Mouse (Mus musculus) kidney, embryonic 14.5 days (tissue): ENCODE measurements around the gene Mrps14. TPM values are rescaled to one million over a fixed set of nuclear protein-coding genes. Genes with fewer than 3 reads are reported as not detected.

Experiments
- ATAC-seq: fragments of 200-750 bp; cut with Nextera tagmentation; 2 replicates; pipeline ENCODE4 v1.8.0; 2017; ENCODE audit warnings: moderate number of reproducible peaks, mild to moderate bottlenecking, moderate TSS enrichment, moderate library complexity; ENCODE audit not compliant: low FRiP score, low TSS enrichment
- H3K27ac ChIP-seq: fragments of 300-500 bp; sonication (generic); 2 replicates; pipeline ENCODE4 v1.5.1; 2014; ENCODE audit warnings: low read depth, mild to moderate bottlenecking, low read length, moderate library complexity, mixed read lengths
- H3K27me3 ChIP-seq: fragments of 300-500 bp; sonication (generic); 2 replicates; pipeline ENCODE4 v1.6.1; 2014; ENCODE audit warnings: mild to moderate bottlenecking, low read length; ENCODE audit not compliant: control insufficient read depth, insufficient read depth
- H3K36me3 ChIP-seq: fragments of 300-500 bp; sonication (generic); 2 replicates; pipeline ENCODE4 v1.6.1; 2014; ENCODE audit warnings: low read length, mixed read lengths; ENCODE audit not compliant: control insufficient read depth, insufficient read depth
- H3K4me1 ChIP-seq: fragments of 300-500 bp; sonication (generic); 2 replicates; pipeline ENCODE4 v1.6.1; 2014; ENCODE audit warnings: low read length, mixed read lengths; ENCODE audit not compliant: control insufficient read depth, insufficient read depth
- H3K4me2 ChIP-seq: fragments of 300-500 bp; sonication (generic); replicated peaks from 2 replicates; pipeline ENCODE4 v1.6.1; 2014; ENCODE audit warnings: low read depth, mild to moderate bottlenecking, low read length
- H3K4me3 ChIP-seq: fragments of 300-500 bp; sonication (generic); 2 replicates; pipeline ENCODE4 v1.5.1; 2014; ENCODE audit warnings: mild to moderate bottlenecking, low read length
- H3K9ac ChIP-seq: fragments of 300-500 bp; sonication (generic); 2 replicates; pipeline ENCODE4 v1.6.1; 2014; ENCODE audit warnings: low read depth, mild to moderate bottlenecking, low read length, moderate library complexity
- H3K9me3 ChIP-seq: fragments of 300-500 bp; sonication (generic); 2 replicates; pipeline ENCODE4 v1.6.1; 2016; ENCODE audit warnings: low read length; ENCODE audit not compliant: control insufficient read depth
- WGBS: fragments of 180-500 bp; shearing (Covaris S2); extraction: QIAGEN DNeasy Blood & Tissue Kit; methylation state at CpG from one replicate; pipeline ENCODE4 v1.1.7; 2014; 5-methylcytosine and 5-hydroxymethylcytosine counted together
- polyA plus RNA-seq: library from polyadenylated mRNA; unstranded; fragments of >200 nt; fragmentation: Nextera tagmentation; extraction: Ambion mirVana; gene quantifications from 2 replicates; pipeline ENCODE4 v1.2.1, GENCODE M21; 2014

The Mrps14 gene
- 250 and 358 TPM in 2 replicates for polyA plus RNA-seq

- WGBS = 6% methylated on average over 31 of the region's 31 CpGs
- H3K4me2 ChIP-seq = peak within 1 kb of the TSS; percentile 79
- no peaks in the 10 kb centered on the region for H3K27me3 ChIP-seq
- H3K4me3 ChIP-seq = peak within 1 kb of the TSS; percentile 92
- peak; percentile 100 for ATAC-seq
- H3K4me1 ChIP-seq = 0 out of 2 replicates have a peak, but pooled peaks cover 3% of the 10 kb centered on the region
- H3K27ac ChIP-seq = peak within 1 kb of the TSS; percentile 73; the same call in 1 of the 2 replicates
- peak within 1 kb of the TSS; percentile 86 for H3K9ac ChIP-seq
- H3K9me3 ChIP-seq = no peaks in the 10 kb centered on the region
- peaks cover 23% of the 10 kb centered on the region for H3K36me3 ChIP-seq
These were observed at the start of gene Mrps14 for GRCm38 (mm10) chr1:160194529-160195336. Gene Mrps14, plus strand, starts transcription at chr1:160195215.

DNA sequence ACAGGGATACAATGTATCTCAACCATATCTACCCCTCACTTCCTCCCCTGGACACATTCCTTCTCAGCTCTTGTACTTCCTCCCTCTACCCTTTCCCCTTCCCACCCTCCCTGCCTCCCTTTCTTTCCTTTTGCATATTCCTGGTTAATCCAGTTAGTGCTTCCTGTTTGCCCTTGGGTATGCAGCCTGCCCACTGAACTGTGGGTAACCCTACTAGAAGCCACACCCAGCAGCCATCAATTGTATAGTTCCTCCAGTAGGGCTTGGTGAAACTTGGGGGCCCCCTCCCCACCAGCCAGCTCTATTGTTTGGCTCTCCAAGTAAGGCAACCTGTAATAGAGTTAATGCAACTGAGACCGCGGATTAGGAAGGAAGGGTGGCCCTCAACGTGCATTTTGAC, 49.4 kb upstream of the Mrps14 start:
- Histone ChIP-seq H3K36me3 (no peaks in the 10 kb centered on the region), H3K27me3 (no peaks in the 10 kb centered on the region), H3K4me3 (no peak overlapping the region), H3K4me2 (no peak overlapping the region), H3K4me1 (no peaks in the 10 kb centered on the region), H3K27ac (no peak overlapping the region), H3K9ac (no peak overlapping the region), H3K9me3 (no peaks in the 10 kb centered on the region)
- 70% methylated on average over 3 of the region's 3 CpGs for WGBS
- no peak for ATAC-seq

DNA sequence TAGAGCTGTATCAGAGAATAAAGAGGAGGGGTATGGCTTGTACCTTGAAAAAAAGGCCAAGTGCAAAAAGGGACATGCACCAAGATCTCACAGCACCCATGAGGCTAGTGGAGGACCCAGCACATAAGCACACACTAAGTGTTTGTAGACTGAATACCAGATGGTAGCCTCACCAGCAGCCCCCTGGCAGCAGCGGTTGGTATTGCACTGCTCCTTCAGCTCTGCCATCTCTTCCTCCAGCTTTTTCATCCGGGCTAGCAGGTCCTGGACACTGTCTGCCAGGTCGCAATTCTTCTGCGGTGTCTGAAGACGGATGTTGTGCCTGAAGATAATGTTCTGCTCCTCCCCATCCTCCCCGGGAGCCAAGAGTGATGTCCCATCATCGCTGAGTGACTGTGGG, 47.7 kb upstream of the Mrps14 start:
- Histone ChIP-seq H3K9ac (no peak overlapping the region), H3K4me3 (no peak overlapping the region), H3K27me3 (no peaks in the 10 kb centered on the region), H3K27ac (no peak overlapping the region), H3K9me3 (no peaks in the 10 kb centered on the region), H3K4me1 (no peaks in the 10 kb centered on the region), H3K4me2 (no peak overlapping the region), H3K36me3 (no peaks in the 10 kb centered on the region)
- ATAC-seq = no peak
- 85% methylated on average over 7 of the region's 7 CpGs for WGBS

DNA sequence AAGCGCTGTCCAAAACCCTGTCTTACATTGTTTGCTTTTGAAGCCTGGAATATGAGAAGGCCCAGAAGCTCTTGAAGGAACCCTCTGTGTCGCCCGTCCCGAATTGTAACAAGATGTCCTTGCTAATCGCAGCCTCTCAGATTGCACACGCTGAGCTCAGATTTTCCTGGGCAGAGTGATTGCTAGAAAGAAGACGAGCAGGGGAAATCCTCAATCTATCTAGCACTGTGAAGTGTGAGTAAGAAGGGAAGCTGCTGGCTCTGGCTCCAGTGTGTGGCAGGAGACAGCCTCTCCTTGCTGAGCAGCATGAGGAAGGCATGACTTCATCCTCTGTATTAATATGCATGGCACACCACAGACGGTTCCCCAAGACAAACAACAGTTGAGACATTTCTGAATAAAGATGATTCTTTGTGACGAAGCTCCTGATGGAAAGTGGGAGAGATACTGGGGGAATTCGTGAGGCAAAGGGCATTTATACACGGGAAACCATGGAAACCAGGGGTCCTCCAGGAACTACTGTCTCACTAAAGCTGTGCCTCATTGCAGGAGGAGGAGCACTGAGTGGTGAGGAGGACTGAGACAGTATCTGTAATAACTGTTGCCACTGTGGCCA, 45.6 kb upstream of the Mrps14 start:
- H3K4me1 ChIP-seq = no peaks in the 10 kb centered on the region
- no peak overlapping the region for H3K9ac ChIP-seq
- no peak overlapping the region for H3K27ac ChIP-seq
- no peaks in the 10 kb centered on the region for H3K36me3 ChIP-seq
- ATAC-seq = 0 out of 2 replicates have a peak, but pooled peaks have one; percentile 16
- 40% methylated on average over 11 of the region's 11 CpGs for WGBS
- no peak overlapping the region for H3K4me3 ChIP-seq
- no peaks in the 10 kb centered on the region for H3K9me3 ChIP-seq
- no peaks in the 10 kb centered on the region for H3K27me3 ChIP-seq
- H3K4me2 ChIP-seq = no peak overlapping the region

DNA sequence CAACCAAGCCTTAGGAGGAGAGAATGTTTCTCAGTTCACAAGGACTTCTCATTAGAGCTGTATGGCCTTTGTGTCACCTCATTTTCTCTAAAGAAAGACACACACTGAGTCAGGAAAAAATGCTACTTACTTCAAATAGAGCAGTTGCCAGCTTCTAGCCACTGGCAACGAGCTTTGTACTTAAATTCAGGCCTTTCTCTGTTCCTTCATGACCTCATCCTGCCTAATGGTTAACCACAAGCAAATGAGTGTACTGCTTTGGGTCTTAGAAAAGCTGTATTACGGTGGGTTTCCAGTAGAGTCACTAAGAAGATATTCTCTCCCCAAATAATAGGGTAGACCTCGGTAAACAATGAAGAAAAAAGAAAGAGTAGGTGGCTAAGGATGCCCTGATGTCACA, 44.3 kb upstream of the Mrps14 start:
- Histone ChIP-seq H3K9me3 (no peaks in the 10 kb centered on the region), H3K36me3 (no peaks in the 10 kb centered on the region), H3K4me2 (no peak overlapping the region), H3K4me1 (no peaks in the 10 kb centered on the region), H3K9ac (no peak overlapping the region), H3K27me3 (no peaks in the 10 kb centered on the region), H3K4me3 (no peak overlapping the region), H3K27ac (no peak overlapping the region)
- 72% methylated on average over 3 of the region's 3 CpGs for WGBS
- ATAC-seq = no peak

DNA sequence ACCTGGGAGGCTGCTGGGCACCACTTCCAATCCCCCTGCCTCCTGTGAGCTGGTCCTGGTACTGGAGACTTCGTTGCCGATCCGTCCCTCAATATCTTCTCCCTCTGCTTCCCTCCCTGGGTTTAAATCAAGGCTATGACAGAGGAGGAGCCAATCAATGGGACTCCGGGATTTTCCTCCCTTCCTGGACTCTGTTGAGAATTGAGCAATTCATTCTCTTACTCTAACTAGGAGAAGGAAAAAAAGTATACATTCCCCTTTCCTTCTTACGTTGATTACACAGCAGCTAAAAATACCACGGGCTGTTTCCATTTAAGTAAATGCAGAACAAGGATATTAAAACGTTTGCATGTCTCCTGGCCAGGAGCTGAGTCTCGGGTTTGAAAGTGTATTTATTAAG, 41.5 kb upstream of the Mrps14 start, which contains the start of gene Tnn:
TSS of gene Tnn (minus strand) at position 101 of the 400 bp plus-strand sequence.
- ATAC-seq = no peak
- WGBS = 66% methylated on average over 8 of the region's 8 CpGs
- no peak within 1 kb of the TSS for H3K4me2 ChIP-seq

GRCm38 (mm10) chr1:160158190-160158589, 36.8 kb upstream of the Mrps14 start:
- Histone ChIP-seq H3K9me3 (no peaks in the 10 kb centered on the region), H3K36me3 (no peaks in the 10 kb centered on the region), H3K27me3 (no peaks in the 10 kb centered on the region), H3K9ac (no peak overlapping the region), H3K27ac (no peak overlapping the region), H3K4me1 (no peaks in the 10 kb centered on the region), H3K4me3 (no peak overlapping the region), H3K4me2 (no peak overlapping the region)
- WGBS = 93% methylated on average over 2 of the region's 2 CpGs
- ATAC-seq = no peak

More for the DNA sequence above, 41.5 kb upstream of the Mrps14 start, which contains the start of gene Tnn:
- Histone ChIP-seq H3K4me3 (no peak within 1 kb of the TSS), H3K4me1 (no peaks in the 10 kb centered on the region), H3K9ac (no peak within 1 kb of the TSS), H3K36me3 (no peaks in the 10 kb centered on the region), H3K27ac (no peak within 1 kb of the TSS), H3K27me3 (no peaks in the 10 kb centered on the region), H3K9me3 (no peaks in the 10 kb centered on the region)

GRCm38 (mm10) chr1:160166600-160166999, 28.4 kb upstream of the Mrps14 start:
- ATAC-seq = no peak
- Histone ChIP-seq H3K9ac (no peak overlapping the region), H3K4me2 (no peak overlapping the region), H3K4me1 (no peaks in the 10 kb centered on the region), H3K27me3 (no peaks in the 10 kb centered on the region), H3K4me3 (no peak overlapping the region), H3K27ac (no peak overlapping the region), H3K36me3 (no peaks in the 10 kb centered on the region), H3K9me3 (no peaks in the 10 kb centered on the region)
- 54% methylated on average over 3 of the region's 5 CpGs for WGBS

- WGBS = 78% methylated on average over 8 of the region's 8 CpGs
- Histone ChIP-seq H3K27ac (no peak overlapping the region), H3K9ac (no peak overlapping the region), H3K4me3 (no peak overlapping the region), H3K9me3 (no peaks in the 10 kb centered on the region), H3K4me2 (no peak overlapping the region), H3K36me3 (no peaks in the 10 kb centered on the region), H3K27me3 (no peaks in the 10 kb centered on the region), H3K4me1 (no peaks in the 10 kb centered on the region)
- no peak for ATAC-seq
These were observed 18.1 kb upstream of the Mrps14 start for GRCm38 (mm10) chr1:160176903-160177302.
